Mouse (Mus musculus): ENCODE data around the gene Cd248. TPM values are rescaled to one million over a fixed set of nuclear protein-coding genes. Genes with fewer than 3 reads are reported as not detected.

Cd248 gene
- total and polyA plus RNA-seq, 2 experiments from 2014 or later = 16.3 to 20.8 TPM

DNA sequence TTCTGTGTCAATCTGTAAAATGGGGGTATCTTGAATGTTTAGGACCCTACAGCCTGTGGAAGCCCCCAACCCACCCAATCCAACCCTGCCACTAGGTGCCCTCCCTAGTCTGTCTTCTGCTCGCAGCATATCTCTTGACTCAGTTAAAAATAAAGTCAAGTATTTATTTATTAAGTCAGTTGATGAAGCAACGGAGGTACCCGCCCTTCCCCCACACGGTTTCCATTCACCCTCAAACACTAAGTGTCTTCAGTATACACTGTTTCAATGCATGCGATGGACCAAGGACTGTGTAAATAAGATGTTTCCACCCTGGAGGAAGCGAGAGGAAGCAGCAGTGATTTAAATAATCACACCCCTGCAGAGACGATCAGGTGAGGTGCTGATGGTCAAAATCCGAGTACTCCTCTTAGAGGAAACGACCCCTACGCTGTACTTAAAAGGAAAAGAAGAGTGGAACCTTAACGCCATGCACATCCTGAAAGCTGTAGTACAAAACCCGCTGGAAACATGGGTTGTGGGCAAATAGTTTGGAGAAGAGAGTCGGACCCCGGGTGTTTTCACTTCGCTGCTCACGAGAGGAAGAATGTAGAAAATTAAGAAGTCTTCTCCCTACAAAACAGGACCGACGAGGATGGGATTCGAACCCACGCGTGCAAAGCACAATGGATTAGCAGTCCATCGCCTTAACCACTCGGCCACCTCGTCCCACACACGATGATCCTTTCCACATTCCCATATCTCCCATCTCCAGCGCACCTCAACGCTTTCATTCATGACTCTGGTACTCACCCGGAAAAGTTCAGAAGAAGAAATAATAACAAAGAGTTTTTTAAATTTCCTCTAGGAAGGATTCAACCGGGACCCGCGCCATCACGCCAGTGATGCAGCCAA, 30.0 kb upstream of the Cd248 start:
- Histone ChIP-seq H3K4me1 (ENCODE audit: insufficient read depth) (0 out of 2 replicates have a peak, but pooled peaks cover 15% of the 10 kb centered on the region), H3K36me3 (ENCODE audit: insufficient read depth) (peaks cover 5% of the 10 kb centered on the region; the same call in 1 of the 2 replicates), H3K27me3 (ENCODE audit: insufficient read depth, low read length) (no peaks in the 10 kb centered on the region), H3K4me2 (ENCODE audit: low read depth) (peak overlapping the region; percentile 93), H3K9ac (peak overlapping the region; percentile 94), H3K27ac (ENCODE audit: low read depth, low read length) (peak overlapping the region; percentile 88), H3K4me3 (ENCODE audit: low read depth, low read length) (peak overlapping the region; percentile 81), H3K9me3 (ENCODE audit: low read length) (no peaks in the 10 kb centered on the region)
- 5% methylated on average over 32 of the region's 32 CpGs for WGBS
- ATAC-seq (peak; percentile 44), DNase-seq (peak; percentile 91)
- TF ChIP-seq CTCF (IDR thresholded peaks at IDR 0.05; ENCODE audit: low read depth) = no peak

GRCm38 (mm10) chr19:5038709-5039156, 29.1 kb upstream of the Cd248 start, which contains the start of the genes B4gat1 and AC124502.3:
B4gat1 (plus strand) TSS chr19:5038826.
AC124502.3 (plus strand) TSS chr19:5038891.
- Histone ChIP-seq H3K27ac (ENCODE audit: low read depth, low read length) (peak within 1 kb of the TSS; percentile 88), H3K9me3 (ENCODE audit: low read length) (no peaks in the 10 kb centered on the region), H3K4me3 (ENCODE audit: low read depth, low read length) (peak within 1 kb of the TSS; percentile 81), H3K9ac (peak within 1 kb of the TSS; percentile 94), H3K36me3 (ENCODE audit: insufficient read depth) (peaks cover 13% of the 10 kb centered on the region; the same call in 1 of the 2 replicates), H3K4me1 (ENCODE audit: insufficient read depth) (0 out of 2 replicates have a peak, but pooled peaks cover 15% of the 10 kb centered on the region), H3K27me3 (ENCODE audit: insufficient read depth, low read length) (no peaks in the 10 kb centered on the region), H3K4me2 (ENCODE audit: low read depth) (peak within 1 kb of the TSS; percentile 93)
- DNase-seq = peak; percentile 97
- ATAC-seq = peak; percentile 96
- 0% methylated on average over 44 of the region's 44 CpGs for WGBS
- peak; percentile 62 for TF ChIP-seq CTCF (IDR thresholded peaks at IDR 0.05; ENCODE audit: low read depth)

- DNase-seq (no peak), ATAC-seq (no peak)
- 11% methylated on average over 41 of the region's 41 CpGs for WGBS
- Histone ChIP-seq H3K27me3 (ENCODE audit: insufficient read depth, low read length) (no peaks in the 10 kb centered on the region), H3K4me1 (ENCODE audit: insufficient read depth) (0 out of 2 replicates have a peak, but pooled peaks cover 15% of the 10 kb centered on the region), H3K4me3 (ENCODE audit: low read depth, low read length) (peak overlapping the region; percentile 81), H3K9me3 (ENCODE audit: low read length) (no peaks in the 10 kb centered on the region), H3K27ac (ENCODE audit: low read depth, low read length) (peak overlapping the region; percentile 88), H3K4me2 (ENCODE audit: low read depth) (peak overlapping the region; percentile 93), H3K9ac (peak overlapping the region; percentile 94), H3K36me3 (ENCODE audit: insufficient read depth) (peaks cover 16% of the 10 kb centered on the region; the same call in 1 of the 2 replicates)
- TF ChIP-seq CTCF (IDR thresholded peaks at IDR 0.05; ENCODE audit: low read depth) = no peak
These were observed 28.4 kb upstream of the Cd248 start for GRCm38 (mm10) chr19:5039301-5040114.

DNA sequence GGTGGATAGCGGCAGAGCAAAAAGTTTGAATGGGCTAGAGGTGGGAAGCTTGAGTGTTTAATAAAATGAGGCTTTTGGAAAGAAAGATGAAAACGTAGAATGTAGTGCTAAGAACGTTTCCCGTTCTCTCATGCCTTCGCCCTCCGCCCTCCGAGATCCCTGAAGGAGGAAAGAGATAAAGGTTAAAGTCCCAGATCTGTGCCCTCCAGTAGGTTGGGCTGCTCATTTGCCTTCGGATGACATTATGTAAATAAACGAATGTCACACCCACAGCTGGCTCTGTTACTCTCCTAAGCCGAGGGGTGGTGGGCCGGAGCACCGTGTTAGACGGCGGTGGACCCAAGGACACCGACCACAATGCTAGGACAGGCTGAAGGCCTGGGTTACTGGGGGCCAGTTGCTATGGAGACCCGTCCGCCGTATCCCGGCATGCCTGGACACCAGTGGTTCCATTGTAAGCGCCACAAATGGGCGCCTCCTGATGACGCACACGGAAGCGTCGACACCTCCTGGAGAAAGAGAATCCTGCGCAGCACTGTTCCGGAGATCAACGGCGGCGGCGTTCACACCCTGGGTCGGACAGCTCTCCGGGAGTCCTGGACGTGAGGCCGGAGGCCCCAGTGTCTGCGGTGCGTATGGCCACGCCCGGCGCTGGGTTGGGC, 26.9 kb upstream of the Cd248 start, which contains the start of gene Brms1:
Gene Brms1 (plus strand): TSS at position 493 of the 662 bp plus-strand sequence.
- Histone ChIP-seq H3K4me2 (ENCODE audit: low read depth) (peak within 1 kb of the TSS; percentile 93), H3K9ac (peak within 1 kb of the TSS; percentile 76), H3K9me3 (ENCODE audit: low read length) (no peaks in the 10 kb centered on the region), H3K27me3 (ENCODE audit: insufficient read depth, low read length) (no peaks in the 10 kb centered on the region), H3K4me1 (ENCODE audit: insufficient read depth) (0 out of 2 replicates have a peak, but pooled peaks cover 15% of the 10 kb centered on the region), H3K4me3 (ENCODE audit: low read depth, low read length) (peak within 1 kb of the TSS; percentile 81), H3K27ac (ENCODE audit: low read depth, low read length) (peak within 1 kb of the TSS; percentile 74), H3K36me3 (ENCODE audit: insufficient read depth) (peaks cover 21% of the 10 kb centered on the region; the same call in 1 of the 2 replicates)
- WGBS = 7% methylated on average over 40 of the region's 40 CpGs
- TF ChIP-seq CTCF (IDR thresholded peaks at IDR 0.05; ENCODE audit: low read depth) = no peak; the same call in 1 of the 2 replicates
- peak; percentile 96 for DNase-seq
- ATAC-seq = peak; percentile 76

DNA sequence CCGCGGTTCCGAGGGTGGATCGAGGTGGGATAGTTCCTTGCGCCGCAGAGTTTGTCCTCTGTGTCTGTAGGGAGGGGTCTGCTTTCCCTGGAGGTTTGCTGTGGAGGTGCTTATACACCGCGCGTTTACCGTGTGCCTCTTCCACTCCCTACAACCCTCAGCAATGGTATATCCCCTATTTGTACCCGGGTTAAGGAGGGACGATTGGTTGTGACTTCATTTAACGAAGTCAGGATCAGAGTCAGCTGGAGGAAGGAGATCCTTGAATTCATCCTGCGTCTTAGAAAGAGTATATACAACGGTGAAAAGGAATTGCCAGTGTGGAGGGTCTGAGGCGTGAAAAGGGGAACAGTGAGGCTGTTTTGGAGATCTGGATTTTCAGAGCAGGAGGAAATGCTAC, 26.3 kb upstream of the Cd248 start:
- DNase-seq (no peak), ATAC-seq (0 out of 2 replicates have a peak, but pooled peaks have one; percentile 0)
- Histone ChIP-seq H3K36me3 (ENCODE audit: insufficient read depth) (peaks cover 27% of the 10 kb centered on the region; the same call in 1 of the 2 replicates), H3K4me1 (ENCODE audit: insufficient read depth) (0 out of 2 replicates have a peak, but pooled peaks cover 15% of the 10 kb centered on the region), H3K4me2 (ENCODE audit: low read depth) (peak overlapping the region; percentile 93), H3K9me3 (ENCODE audit: low read length) (no peaks in the 10 kb centered on the region), H3K9ac (peak overlapping the region; percentile 76), H3K27me3 (ENCODE audit: insufficient read depth, low read length) (no peaks in the 10 kb centered on the region), H3K27ac (ENCODE audit: low read depth, low read length) (peak overlapping the region; percentile 55; the same call in 1 of the 2 replicates), H3K4me3 (ENCODE audit: low read depth, low read length) (peak overlapping the region; percentile 81)
- WGBS = 2% methylated on average over 16 of the region's 16 CpGs
- no peak for TF ChIP-seq CTCF (IDR thresholded peaks at IDR 0.05; ENCODE audit: low read depth)

- Histone ChIP-seq H3K4me3 (ENCODE audit: low read depth, low read length) (no peak overlapping the region), H3K4me2 (ENCODE audit: low read depth) (no peak overlapping the region), H3K4me1 (ENCODE audit: insufficient read depth) (peaks cover 13% of the 10 kb centered on the region; the same call in 1 of the 2 replicates), H3K36me3 (ENCODE audit: insufficient read depth) (peaks cover 52% of the 10 kb centered on the region), H3K27me3 (ENCODE audit: insufficient read depth, low read length) (no peaks in the 10 kb centered on the region), H3K27ac (ENCODE audit: low read depth, low read length) (no peak overlapping the region), H3K9me3 (ENCODE audit: low read length) (no peaks in the 10 kb centered on the region), H3K9ac (no peak overlapping the region)
- no peak for TF ChIP-seq CTCF (IDR thresholded peaks at IDR 0.05; ENCODE audit: low read depth)
- no peak for DNase-seq
- WGBS = 72% methylated on average over 4 of the region's 4 CpGs
- no peak for ATAC-seq
These were observed 22.3 kb upstream of the Cd248 start for GRCm38 (mm10) chr19:5045531-5045930.

All from forebrain, postnatal 0 days (tissue).